Comparison of ENCODE assay signal across 19 mouse cellular contexts in genomic region chr4:155401121-155401520, GRCm38 (mm10). TPM values are rescaled to one million over a fixed set of nuclear protein-coding genes. Genes with fewer than 3 reads are reported as not detected.
DNase-seq lines count a peak whose midpoint lies in the region.
"Had no signal": no experiment of that assay in that cellular context is flagged by ENCODE, and none has a peak within 500 bp of the region (broad histone marks: within the 10 kb centered on the region; RNA-seq: fewer than 3 reads in every experiment).

No protein-coding gene starts in this region.

- peak; percentile 83 for DNase-seq in cerebellum, adult 11-12 months
- DNase-seq in cerebellum, postnatal 4 days (ENCODE audit: low spot score in 2 of 2), result no peak
- peak; percentile 76 for DNase-seq in cerebellum, adult 8-10 months
- peak; percentile 59 to 64 for DNase-seq in cerebellum, postnatal 10 days
- DNase-seq in cerebellum, postnatal 36 days, result peak; percentile 79 to 82
- no peak for DNase-seq in embryo, embryonic 10 days (ENCODE audit: low spot score)
- no peak for DNase-seq in heart, postnatal 10 days
- DNase-seq in right cerebral cortex, postnatal 4 days, result no peak
- DNase-seq: adrenal gland, postnatal 10 days; adrenal gland, postnatal 36 days; B cell, adult 2 months; gastrocnemius, adult 2 months; gastrocnemius, postnatal 14 days; heart, adult 11 months; heart, postnatal 36 days; kidney, adult 18-20 months; kidney, adult 9 months had no signal

- intact Hi-C loops in heart, postnatal 10 days (cut with DNase I), result no loop called here

RNA-seq across cellular contexts. Expression of gene Gabrd, which starts 3.2 kb away (rescaled TPM):
- not detected for total RNA-seq in heart, postnatal 10 days (2021)
- total RNA-seq: G1E; heart, adult 8-10 months; heart, postnatal 36 days had no signal

RNA-seq across cellular contexts. Expression of gene Cfap74, which starts 7.9 kb away (rescaled TPM):
- total RNA-seq in heart, postnatal 10 days (2021), result under 1 TPM; 0.30 to 0.34 TPM

RNA-seq across cellular contexts. Expression of gene Prkcz, which starts 40.0 kb away (rescaled TPM):
- 1 to 10 TPM; 1.7 to 2.3 TPM for total RNA-seq in heart, postnatal 10 days (2021)

Comparison
In these comparisons a context has a peak if more than half of its experiments do, and no peak if none do; other contexts are left out.
1. DNase-seq: peak in cerebellum, adult 11-12 months (single experiment), cerebellum, adult 8-10 months (single experiment), cerebellum, postnatal 10 days (2 of 2) and cerebellum, postnatal 36 days (2 of 2); none in cerebellum, postnatal 4 days (0 of 2), embryo, embryonic 10 days (single experiment), heart, postnatal 10 days (0 of 2) and right cerebral cortex, postnatal 4 days (single experiment).